Mouse (Mus musculus): ENCODE data around the gene Kbtbd8.

Kbtbd8 gene

GRCm38 (mm10) chr6:95116946-95117345, at the start of gene Kbtbd8:
TSS of gene Kbtbd8 (plus strand) at chr6:95117240.
- DNase-seq (ENCODE audit: low read depth) = no peak

- DNase-seq (ENCODE audit: low read depth) = no peak
Measured at GRCm38 (mm10) chr6:95069753-95070152, 47.3 kb upstream of the Kbtbd8 start.

GRCm38 (mm10) chr6:95085276-95085675, 31.8 kb upstream of the Kbtbd8 start:
- no peak for DNase-seq (ENCODE audit: low read depth)

- no peak for DNase-seq (ENCODE audit: low read depth)
Measured at GRCm38 (mm10) chr6:95087154-95087846, 29.7 kb upstream of the Kbtbd8 start.

- peak; percentile 54 for DNase-seq (ENCODE audit: low read depth)
Measured at GRCm38 (mm10) chr6:95088075-95088474, 29.0 kb upstream of the Kbtbd8 start.

GRCm38 (mm10) chr6:95094695-95095094, 22.3 kb upstream of the Kbtbd8 start:
- no peak for DNase-seq (ENCODE audit: low read depth)

- DNase-seq (ENCODE audit: low read depth) = peak; percentile 64
Measured at GRCm38 (mm10) chr6:95098366-95099109, 18.5 kb upstream of the Kbtbd8 start.

GRCm38 (mm10) chr6:95103706-95104105, 13.3 kb upstream of the Kbtbd8 start:
- DNase-seq (ENCODE audit: low read depth) = no peak

- no peak for DNase-seq (ENCODE audit: low read depth)
Measured at GRCm38 (mm10) chr6:95108437-95108836, 8.6 kb upstream of the Kbtbd8 start.

GRCm38 (mm10) chr6:95109691-95110450, 7.2 kb upstream of the Kbtbd8 start:
- no peak for DNase-seq (ENCODE audit: low read depth)

- DNase-seq (ENCODE audit: low read depth) = no peak
Measured at GRCm38 (mm10) chr6:95112015-95112414, 5.0 kb upstream of the Kbtbd8 start.

GRCm38 (mm10) chr6:95116513-95116912, 527 bp upstream of the Kbtbd8 start:
- no peak for DNase-seq (ENCODE audit: low read depth)

- peak; percentile 98 for DNase-seq (ENCODE audit: low read depth)
Measured at GRCm38 (mm10) chr6:95117614-95118541, 838 bp downstream of the Kbtbd8 start.

- no peak for DNase-seq (ENCODE audit: low read depth)
Measured at GRCm38 (mm10) chr6:95119389-95119788, 2.3 kb downstream of the Kbtbd8 start.

GRCm38 (mm10) chr6:95149931-95150534, 33.0 kb downstream of the Kbtbd8 start:
- DNase-seq (ENCODE audit: low read depth) = no peak

- no peak for DNase-seq (ENCODE audit: low read depth)
Measured at GRCm38 (mm10) chr6:95150885-95151284, 33.8 kb downstream of the Kbtbd8 start.

GRCm38 (mm10) chr6:95151563-95151962, 34.5 kb downstream of the Kbtbd8 start:
- DNase-seq (ENCODE audit: low read depth) = no peak

GRCm38 (mm10) chr6:95163965-95164364, 46.9 kb downstream of the Kbtbd8 start:
- no peak for DNase-seq (ENCODE audit: low read depth)

- DNase-seq (ENCODE audit: low read depth) = no peak
Measured at GRCm38 (mm10) chr6:95165630-95166029, 48.6 kb downstream of the Kbtbd8 start.

GRCm38 (mm10) chr6:95167668-95168227, 50.7 kb downstream of the Kbtbd8 start:
- no peak for DNase-seq (ENCODE audit: low read depth)

GRCm38 (mm10) chr6:95169411-95169810, 52.4 kb downstream of the Kbtbd8 start:
- DNase-seq (ENCODE audit: low read depth) = no peak

Measured in induced T-regulatory cell, adult 2 months (primary cell).